Mouse (Mus musculus) forebrain, postnatal 0 days (tissue): ENCODE measurements at regions not wholly inside any gene's neighbourhood (a gene's known extent, or its start where the extent isn't known, plus 50 kb on each side); places are given as distances from the start of the nearest gene placed in this dataset.

Experiments
- ATAC-seq: fragments of 200-750 bp; cut with Nextera tagmentation; 2 replicates; pipeline ENCODE4 v1.8.0; 2017; ENCODE audit warnings: mild to moderate bottlenecking, moderate library complexity
- DNase-seq: peaks from one replicate; pipeline ENCODE4 v3.0.0-alpha.2; 2015
- H3K27ac ChIP-seq: fragments of 300-500 bp; sonication (generic); 2 replicates; pipeline ENCODE4 v1.5.1; 2014; ENCODE audit warnings: low read depth, mild to moderate bottlenecking, antibody characterized with exemption, low read length, moderate library complexity, mixed read lengths
- H3K27me3 ChIP-seq: fragments of 300-500 bp; sonication (generic); 2 replicates; pipeline ENCODE4 v1.6.1; 2014; ENCODE audit warnings: mild to moderate bottlenecking, low read length, mixed read lengths; ENCODE audit not compliant: insufficient read depth
- H3K36me3 ChIP-seq: fragments of 300-500 bp; sonication (generic); 2 replicates; pipeline ENCODE4 v1.6.1; 2014; ENCODE audit warnings: mild to moderate bottlenecking, moderate library complexity; ENCODE audit not compliant: insufficient read depth
- H3K4me1 ChIP-seq: fragments of 300-500 bp; sonication (generic); 2 replicates; pipeline ENCODE4 v1.6.1; 2014; ENCODE audit warnings: antibody characterized with exemption; ENCODE audit not compliant: insufficient read depth
- H3K4me2 ChIP-seq: fragments of 300-500 bp; sonication (generic); 2 replicates; pipeline ENCODE4 v1.6.1; 2014; ENCODE audit warnings: low read depth, mild to moderate bottlenecking, moderate library complexity
- H3K4me3 ChIP-seq: fragments of 300-500 bp; sonication (generic); 2 replicates; pipeline ENCODE4 v1.5.1; 2014; ENCODE audit warnings: low read depth, low read length, mixed read lengths
- H3K9ac ChIP-seq: fragments of 300-500 bp; sonication (generic); 2 replicates; pipeline ENCODE4 v1.6.1; 2014; ENCODE audit warnings: mild to moderate bottlenecking
- H3K9me3 ChIP-seq: fragments of 300-500 bp; sonication (generic); 2 replicates; pipeline ENCODE4 v1.6.1; 2016; ENCODE audit warnings: low read length
- CTCF ChIP-seq: sonication (generic); IDR thresholded peaks from 2 replicates; pipeline ENCODE4 v1.5.1; 2016; ENCODE audit warnings: antibody characterized with exemption, control low read depth, low read depth
- WGBS: fragments of 180-500 bp; shearing (Covaris S2); extraction: QIAGEN DNeasy Blood & Tissue Kit; methylation state at CpG from one replicate; pipeline ENCODE4 v1.1.7; 2014; 5-methylcytosine and 5-hydroxymethylcytosine counted together

GRCm38 (mm10) chr1:81593280-81594182, 516.8 kb downstream of the Nyap2 start:
- Histone ChIP-seq H3K9ac (peak overlapping the region; percentile 66), H3K36me3 (no peaks in the 10 kb centered on the region), H3K4me1 (peaks cover 12% of the 10 kb centered on the region; the same call in 1 of the 2 replicates), H3K27ac (peak overlapping the region; percentile 92), H3K27me3 (no peaks in the 10 kb centered on the region), H3K4me2 (peak overlapping the region; percentile 58), H3K9me3 (no peaks in the 10 kb centered on the region), H3K4me3 (peak overlapping the region; percentile 40)
- WGBS, result 3% methylated on average over 19 of the region's 19 CpGs
- DNase-seq (peak; percentile 89), ATAC-seq (peak; percentile 99)
- TF ChIP-seq CTCF, result peak; percentile 26

GRCm38 (mm10) chr1:81594183-81594515, 517.4 kb downstream of the Nyap2 start:
- under 1% methylated on average over 5 of the region's 5 CpGs for WGBS
- peak overlapping the region; percentile 58 for H3K4me2 ChIP-seq
- ATAC-seq, result peak; percentile 32
- H3K4me3 ChIP-seq, result peak overlapping the region; percentile 40
- TF ChIP-seq CTCF, result no peak
- H3K36me3 ChIP-seq, result no peaks in the 10 kb centered on the region
- no peak for DNase-seq
- peak overlapping the region; percentile 66 for H3K9ac ChIP-seq
- no peaks in the 10 kb centered on the region for H3K9me3 ChIP-seq
- no peaks in the 10 kb centered on the region for H3K27me3 ChIP-seq
- peaks cover 12% of the 10 kb centered on the region; the same call in 1 of the 2 replicates for H3K4me1 ChIP-seq
- H3K27ac ChIP-seq, result peak overlapping the region; percentile 92

- Histone ChIP-seq H3K9me3 (no peaks in the 10 kb centered on the region), H3K4me1 (peaks cover 12% of the 10 kb centered on the region; the same call in 1 of the 2 replicates), H3K36me3 (no peaks in the 10 kb centered on the region), H3K4me3 (no peak overlapping the region), H3K27me3 (no peaks in the 10 kb centered on the region), H3K27ac (no peak overlapping the region), H3K4me2 (peak overlapping the region; percentile 58), H3K9ac (no peak overlapping the region)
- no peak for TF ChIP-seq CTCF
- DNase-seq, result peak; percentile 16
- 2% methylated on average over 3 of the region's 3 CpGs for WGBS
- ATAC-seq, result no peak
Measured at GRCm38 (mm10) chr1:81594606-81595005, 517.9 kb downstream of the Nyap2 start.

GRCm38 (mm10) chr1:81608772-81609171, 532.0 kb downstream of the Nyap2 start:
- H3K4me3 ChIP-seq, result no peak overlapping the region
- no peaks in the 10 kb centered on the region for H3K4me1 ChIP-seq
- H3K9ac ChIP-seq, result no peak overlapping the region
- ATAC-seq (no peak), DNase-seq (no peak)
- no peaks in the 10 kb centered on the region for H3K9me3 ChIP-seq
- no peaks in the 10 kb centered on the region for H3K36me3 ChIP-seq
- no peak for TF ChIP-seq CTCF
- WGBS, result 0% methylated on average over 1 of the region's 1 CpGs
- no peaks in the 10 kb centered on the region for H3K27me3 ChIP-seq
- H3K27ac ChIP-seq, result no peak overlapping the region
- no peak overlapping the region for H3K4me2 ChIP-seq

- WGBS, result 72% methylated on average over 2 of the region's 2 CpGs
- ATAC-seq, result no peak
Measured at GRCm38 (mm10) chr1:81618880-81619279, 542.1 kb downstream of the Nyap2 start.

GRCm38 (mm10) chr1:81624141-81624540, 547.4 kb downstream of the Nyap2 start:
- no peak for TF ChIP-seq CTCF
- no peak overlapping the region for H3K4me2 ChIP-seq
- no peak overlapping the region for H3K9ac ChIP-seq
- ATAC-seq (no peak), DNase-seq (no peak)
- H3K27me3 ChIP-seq, result no peaks in the 10 kb centered on the region
- no peaks in the 10 kb centered on the region for H3K4me1 ChIP-seq
- H3K9me3 ChIP-seq, result no peaks in the 10 kb centered on the region; the same call in 1 of the 2 replicates
- H3K4me3 ChIP-seq, result no peak overlapping the region
- no peaks in the 10 kb centered on the region for H3K36me3 ChIP-seq
- no peak overlapping the region for H3K27ac ChIP-seq
- WGBS, result 60% methylated on average over 4 of the region's 4 CpGs

More at GRCm38 (mm10) chr1:81618880-81619279, 542.1 kb downstream of the Nyap2 start:
- DNase-seq, result no peak
- TF ChIP-seq CTCF, result no peak
- H3K9ac ChIP-seq, result no peak overlapping the region
- H3K27me3 ChIP-seq, result no peaks in the 10 kb centered on the region
- H3K36me3 ChIP-seq, result no peaks in the 10 kb centered on the region
- H3K9me3 ChIP-seq, result no peaks in the 10 kb centered on the region
- no peak overlapping the region for H3K4me2 ChIP-seq
- H3K4me1 ChIP-seq, result no peaks in the 10 kb centered on the region
- H3K4me3 ChIP-seq, result no peak overlapping the region
- H3K27ac ChIP-seq, result no peak overlapping the region

GRCm38 (mm10) chr1:81632704-81633103, 556.0 kb downstream of the Nyap2 start:
- H3K4me1 ChIP-seq, result no peaks in the 10 kb centered on the region
- H3K4me3 ChIP-seq, result no peak overlapping the region
- H3K27me3 ChIP-seq, result no peaks in the 10 kb centered on the region
- no peaks in the 10 kb centered on the region for H3K36me3 ChIP-seq
- no peaks in the 10 kb centered on the region for H3K9me3 ChIP-seq
- H3K27ac ChIP-seq, result no peak overlapping the region
- no peak for TF ChIP-seq CTCF
- ATAC-seq (no peak), DNase-seq (no peak)
- 82% methylated on average over 1 of the region's 1 CpGs for WGBS
- no peak overlapping the region for H3K4me2 ChIP-seq
- H3K9ac ChIP-seq, result no peak overlapping the region
